Mouse (Mus musculus) lung, adult 2 months (tissue): Measurements from ENCODE around the gene Tspoap1.
A peak's percentile ranks its signal among the peaks of the same experiment; 100 is the strongest.

Source experiments
- CTCF ChIP-seq: fragments of 200-500 bp; IDR thresholded peaks from 2 replicates; pipeline ENCODE4 v1.5.1; 2011; ENCODE audit warnings: mild to moderate bottlenecking, low read length, control low read depth; ENCODE audit not compliant: insufficient read depth
- POLR2A ChIP-seq: fragments of 200-500 bp; IDR thresholded peaks from 2 replicates; pipeline ENCODE4 v1.6.1; 2011; ENCODE audit warnings: low read depth, mild to moderate bottlenecking, control low read depth, low read length, borderline replicate concordance; ENCODE audit errors: extremely low read depth

DNA sequence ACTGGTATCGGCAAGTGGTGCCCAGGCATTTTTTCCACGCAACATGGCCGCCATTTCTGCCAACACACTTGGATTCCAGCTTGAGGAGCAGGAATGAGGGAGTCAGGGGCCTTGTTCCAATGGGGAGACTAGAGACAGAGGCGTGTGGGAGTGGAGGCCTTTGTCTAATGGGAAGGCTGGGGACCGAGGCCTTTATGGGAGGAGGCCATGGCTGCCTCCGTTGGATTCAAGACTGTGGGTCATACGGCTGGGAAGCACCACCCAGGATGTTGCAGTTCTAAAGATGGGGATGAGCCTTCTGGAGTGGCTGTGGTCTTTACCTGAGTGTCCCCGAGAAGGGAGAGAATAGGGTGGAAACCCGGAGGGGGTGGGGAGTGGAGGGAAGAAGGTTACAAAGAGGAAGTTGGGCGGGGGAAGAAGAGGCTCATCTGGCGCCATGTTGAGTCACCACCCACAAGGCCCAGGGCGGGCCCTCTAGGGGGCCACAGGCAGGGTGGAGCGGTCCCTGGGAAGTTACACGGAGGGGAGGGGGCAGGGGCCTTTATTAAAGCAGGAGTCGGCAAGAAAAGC lies 4.0 kb upstream of the Tspoap1 start:
- TF ChIP-seq POLR2A = peak; percentile 37; the same call in 1 of the 2 replicates
- no peak for TF ChIP-seq CTCF
